Mouse (Mus musculus) urinary bladder, postnatal 25 days (tissue): Measurements from ENCODE around the gene Plcl2.
"Not testable (repeated sequence)": the region's sequence is repeated elsewhere in the genome, so short reads cannot be mapped to it uniquely, and the experiment has no call there.

ENCODE experiments used
- DNase-seq: peaks from one replicate; pipeline ENCODE4 v3.0.0; 2022; ENCODE audit warnings: low spot score

Plcl2 gene

DNA sequence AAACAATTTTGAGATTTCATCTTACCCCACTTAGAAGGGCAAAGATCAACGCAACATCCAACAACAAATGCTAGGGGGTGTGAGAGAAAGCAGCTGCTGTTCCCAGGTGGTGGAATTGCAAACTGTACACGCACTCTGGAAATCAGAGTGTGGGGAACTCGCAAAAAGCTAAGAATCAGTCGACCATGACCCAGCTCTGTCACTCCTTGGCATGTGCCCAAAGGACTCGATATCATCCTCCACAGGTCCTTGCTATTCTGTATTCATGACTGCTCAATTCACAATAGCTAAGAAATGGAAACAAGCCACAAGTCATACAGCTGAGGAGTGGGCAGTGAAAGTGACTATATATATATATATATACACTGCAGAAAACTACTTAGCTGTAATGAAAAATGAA, 162.2 kb downstream of the Plcl2 start:
- DNase-seq = no peak

DNA sequence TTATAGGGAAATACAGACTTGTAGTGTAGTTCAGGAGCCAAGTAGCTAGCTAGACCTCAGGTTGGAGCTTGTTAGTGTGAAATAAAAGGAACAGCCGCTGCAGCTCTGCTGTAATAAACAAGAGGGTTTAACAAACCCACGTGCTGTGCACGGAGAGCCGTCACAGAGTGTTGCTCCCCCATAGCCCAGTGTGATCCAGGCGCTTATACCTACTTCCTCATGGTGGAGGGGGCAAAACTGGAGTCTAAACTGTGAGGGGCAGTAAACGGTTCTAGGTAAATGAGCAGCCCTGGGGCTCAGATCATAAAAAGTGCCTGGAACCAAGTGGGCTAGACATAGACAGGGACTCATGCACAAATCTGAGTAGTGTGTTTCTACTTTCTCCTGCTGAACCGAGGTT, 165.4 kb downstream of the Plcl2 start:
- no peak for DNase-seq

DNA sequence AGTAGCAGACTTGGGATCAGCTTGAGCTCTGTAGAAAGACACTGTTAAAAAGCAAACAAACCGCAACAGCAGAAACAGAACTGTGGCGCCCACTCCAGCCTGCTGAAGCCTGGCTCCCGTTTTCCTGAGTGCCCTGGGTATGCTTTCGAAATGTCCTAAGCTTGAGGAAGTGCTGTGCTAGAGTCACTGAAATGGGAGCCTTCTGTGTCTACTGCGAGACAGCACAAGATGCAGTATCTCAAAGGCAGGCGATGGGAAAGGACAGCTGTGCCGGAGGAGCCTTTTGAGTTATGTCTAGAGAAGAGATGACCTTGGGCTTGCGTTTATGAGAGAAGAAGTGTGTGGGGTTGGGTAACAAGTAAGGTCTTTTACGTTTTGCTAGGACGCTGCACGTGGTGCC, 166.0 kb downstream of the Plcl2 start:
- DNase-seq = no peak

DNA sequence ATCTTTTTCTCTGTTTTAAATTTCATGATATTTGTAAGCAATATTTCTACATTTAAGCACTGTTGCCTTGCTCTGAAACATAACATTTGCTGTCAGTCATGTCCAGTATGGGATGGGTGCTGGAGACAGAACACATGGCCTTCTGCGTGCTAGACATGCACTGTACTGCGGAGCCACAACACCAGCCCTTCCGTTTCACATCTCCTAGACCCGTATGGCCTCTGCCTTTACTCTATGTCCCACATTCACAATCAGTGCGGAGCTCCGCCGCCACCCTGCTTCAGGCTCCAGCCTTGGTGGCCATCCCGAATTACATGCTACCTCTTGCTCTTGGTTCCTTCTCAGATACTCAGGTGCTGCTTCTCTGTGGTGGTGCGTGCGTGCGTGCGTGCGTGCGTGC, 168.1 kb downstream of the Plcl2 start:
- DNase-seq = no peak

DNA sequence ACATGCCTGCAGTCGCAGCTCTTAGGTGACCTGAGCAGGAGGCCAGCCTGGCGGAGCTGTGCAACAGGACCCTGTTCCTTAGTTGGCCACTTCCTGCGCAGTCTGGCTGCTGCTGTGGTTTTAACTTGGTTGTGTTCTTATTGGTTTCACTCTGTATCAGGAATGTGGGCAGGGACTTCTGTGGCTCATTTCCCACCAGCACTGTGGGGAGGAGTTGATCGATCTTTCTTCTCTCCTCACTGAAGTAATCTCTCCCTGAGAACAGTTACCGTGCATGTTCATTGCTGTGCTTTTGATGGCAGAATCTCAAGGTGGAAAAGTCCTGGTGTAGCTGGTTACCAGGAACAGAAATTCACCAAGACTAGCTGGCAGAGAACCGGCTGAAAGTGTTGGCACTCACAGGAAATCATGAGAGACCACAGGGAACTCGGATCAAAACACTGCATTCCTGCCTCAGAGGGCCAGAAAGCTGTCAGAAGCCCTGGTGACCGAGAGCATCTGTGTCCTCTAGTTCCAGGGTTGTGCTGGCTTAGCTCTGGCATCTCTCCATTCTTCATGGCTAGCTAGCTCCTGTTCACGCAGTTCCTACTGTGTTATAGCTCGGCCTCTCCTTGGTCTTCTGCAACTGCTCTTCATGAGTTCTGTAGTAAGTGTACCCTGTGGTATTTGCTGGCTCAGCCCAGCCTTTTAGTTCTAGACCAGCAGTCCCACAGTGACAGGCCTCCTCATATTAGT, 168.9 kb downstream of the Plcl2 start:
- no peak for DNase-seq

DNA sequence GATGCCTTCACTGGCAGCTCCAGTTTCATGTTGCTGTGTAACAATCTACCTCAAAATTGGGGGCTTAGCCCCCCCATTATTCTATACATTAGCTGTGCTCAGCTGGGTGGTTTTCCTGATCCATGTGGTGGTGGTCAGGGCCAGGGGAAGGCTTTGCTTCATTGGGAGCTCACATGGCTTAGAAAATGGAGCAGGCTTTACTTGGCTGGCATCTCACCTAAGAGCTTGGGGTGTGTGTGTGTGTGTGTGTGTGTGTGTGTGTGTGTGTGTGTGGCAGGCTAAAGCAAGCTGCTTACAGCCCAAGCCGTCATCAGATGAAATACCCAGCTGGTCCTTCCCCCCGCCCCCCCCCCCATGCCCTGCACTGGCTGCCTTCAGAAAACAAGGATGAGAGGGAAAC, 169.5 kb downstream of the Plcl2 start:
- DNase-seq = no peak

DNA sequence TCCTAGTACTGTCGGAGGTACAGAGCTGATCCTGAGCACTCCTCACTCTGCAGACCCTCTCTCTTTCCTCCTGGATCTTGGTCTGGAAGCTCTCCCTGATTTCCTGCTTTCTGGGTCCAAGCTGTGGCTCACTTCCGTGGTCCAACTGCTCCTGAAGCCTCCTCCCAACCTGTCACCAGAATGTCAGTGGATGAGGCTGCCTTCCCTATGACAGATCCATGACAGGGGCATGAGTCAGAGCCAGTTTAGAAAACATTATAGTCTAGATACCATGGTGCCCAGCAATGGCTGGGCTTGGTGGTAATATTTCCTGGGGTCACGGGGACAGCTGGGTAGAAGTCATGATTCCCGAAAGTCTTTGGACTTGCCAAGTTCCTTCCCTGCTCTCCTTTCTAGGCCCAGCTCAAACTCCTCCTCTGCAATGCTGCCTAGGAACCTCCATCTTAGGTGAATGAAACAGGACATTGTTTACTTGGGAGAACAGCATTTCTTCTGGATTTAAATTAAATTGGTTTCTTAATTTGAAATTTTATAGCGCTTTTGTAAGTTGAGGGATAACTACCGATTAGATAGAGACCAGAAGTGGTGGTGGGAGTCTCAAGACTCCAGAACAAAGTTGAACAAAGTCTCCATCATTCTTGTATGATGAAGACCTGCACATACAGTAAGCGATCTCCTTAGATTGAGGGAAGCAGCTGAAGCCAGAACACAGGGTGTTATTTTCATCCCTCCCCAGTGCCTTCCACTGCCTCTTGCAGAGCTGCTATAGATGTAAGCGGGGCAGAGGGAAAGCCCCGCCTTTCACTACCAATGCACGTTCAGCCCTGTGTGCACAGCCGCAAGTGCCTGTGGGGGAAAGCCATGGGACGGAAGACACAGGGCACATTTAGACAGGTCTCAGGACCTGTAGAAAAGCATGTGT, 170.7 kb downstream of the Plcl2 start:
- DNase-seq = no peak

DNA sequence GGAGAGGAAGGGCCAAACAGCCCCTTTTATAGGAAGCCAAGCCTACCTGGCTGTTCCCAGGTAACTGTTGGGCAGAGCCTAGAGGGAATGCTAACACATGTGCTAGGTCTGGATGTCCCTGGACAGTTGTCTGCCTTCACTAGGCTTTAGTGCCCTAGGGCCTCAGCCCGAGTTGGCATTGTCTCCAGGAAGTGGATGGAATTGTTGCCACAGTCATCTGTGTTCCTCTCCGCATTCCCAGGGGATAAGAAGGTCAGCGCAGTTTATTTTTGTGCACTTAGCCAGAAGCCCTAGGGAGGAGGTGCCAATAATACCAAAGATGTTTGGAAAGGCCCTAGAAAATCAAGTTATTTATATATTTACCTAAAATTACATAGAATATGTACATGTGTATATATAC, 173.5 kb downstream of the Plcl2 start:
- DNase-seq = no peak

DNA sequence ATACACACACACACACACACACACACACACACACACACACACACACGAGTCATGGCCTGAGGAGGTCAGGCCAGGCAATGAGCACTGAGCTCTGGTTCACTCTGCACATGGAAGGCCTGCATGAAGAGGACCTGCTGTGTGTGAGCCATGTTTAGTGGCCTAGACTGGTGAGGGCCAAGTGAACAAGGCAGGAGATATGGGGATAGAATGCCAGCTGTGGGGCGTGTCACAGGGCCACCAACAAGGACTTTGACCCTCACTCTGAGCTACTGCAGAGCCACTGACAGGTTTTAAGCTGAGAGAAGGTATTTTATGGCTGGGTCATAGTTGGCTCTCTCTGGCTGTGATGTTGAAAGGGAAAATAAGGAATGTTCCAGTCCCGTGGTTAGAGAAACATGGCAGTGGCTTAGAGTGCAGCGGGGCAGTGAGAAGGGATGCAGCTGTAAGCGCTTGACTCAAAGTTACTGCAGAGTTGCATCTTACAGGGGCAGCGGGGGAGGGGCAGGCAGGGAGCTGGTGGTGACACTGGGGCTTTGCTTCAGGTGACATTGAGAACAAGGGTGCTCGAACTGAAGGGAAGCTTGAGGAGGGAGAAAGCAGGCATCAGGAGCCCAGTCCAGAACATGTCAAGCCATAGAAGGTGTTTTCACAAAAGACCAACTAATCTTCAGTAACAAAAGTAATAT, 175.9 kb downstream of the Plcl2 start:
- no peak for DNase-seq

DNA sequence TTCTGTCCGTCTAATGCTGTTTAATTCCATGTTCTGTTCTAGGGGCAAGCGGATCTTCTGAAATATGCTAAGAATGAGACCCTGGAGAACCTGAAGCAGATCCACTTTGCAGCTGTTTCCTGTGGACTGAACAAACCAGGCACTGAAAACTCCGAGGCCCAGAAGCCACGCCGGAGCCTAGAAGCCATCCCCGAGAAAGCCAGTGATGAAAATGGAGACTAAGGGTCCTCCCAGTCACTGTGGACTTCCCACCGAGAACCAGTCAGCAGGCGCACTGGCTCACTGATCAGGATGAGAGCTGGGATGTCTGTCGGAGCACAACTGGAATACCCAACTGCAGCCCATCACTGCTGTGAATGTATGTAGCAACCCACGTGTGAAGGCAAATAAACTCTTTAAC, 178.5 kb downstream of the Plcl2 start:
- DNase-seq = no peak

DNA sequence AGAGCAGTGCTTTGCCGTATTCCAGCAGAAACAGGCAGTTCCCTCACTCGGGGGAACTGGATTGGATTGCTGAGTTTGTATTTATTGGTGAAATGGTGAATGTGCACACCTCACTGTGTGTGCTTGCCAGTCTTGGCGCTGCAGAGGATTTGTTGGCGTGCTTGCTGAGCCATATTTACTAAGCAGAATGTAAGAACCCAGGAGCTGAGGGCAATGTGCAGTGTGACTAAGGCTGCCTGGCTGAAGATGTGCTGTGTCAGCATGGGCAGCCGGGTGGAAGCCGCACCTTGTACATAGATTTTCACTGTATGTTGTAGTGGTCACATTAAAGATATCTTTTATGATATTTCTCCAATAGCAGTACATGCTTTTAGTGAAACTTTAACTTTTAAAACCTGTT, 178.9 kb downstream of the Plcl2 start:
- no peak for DNase-seq

DNA sequence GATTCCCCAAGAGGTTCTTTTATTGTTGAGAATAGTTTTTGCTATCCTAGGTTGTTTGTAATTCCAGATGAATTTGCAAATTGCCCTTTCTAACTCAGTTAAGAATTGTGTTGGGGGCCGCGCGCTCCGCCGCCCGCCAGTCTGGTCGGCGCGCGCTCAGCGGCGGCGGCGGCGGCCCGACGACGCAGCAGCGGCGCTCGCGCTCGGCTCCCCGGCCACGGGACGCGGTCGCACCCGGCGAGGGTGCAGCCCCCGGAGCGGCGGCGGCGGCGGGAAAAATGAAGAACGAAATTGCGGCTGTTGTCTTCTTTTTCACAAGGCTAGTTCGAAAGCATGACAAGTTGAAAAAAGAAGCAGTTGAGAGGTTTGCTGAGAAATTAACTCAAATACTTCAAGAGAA, 189.2 kb downstream of the Plcl2 start:
- not testable (repeated sequence) for DNase-seq

DNA sequence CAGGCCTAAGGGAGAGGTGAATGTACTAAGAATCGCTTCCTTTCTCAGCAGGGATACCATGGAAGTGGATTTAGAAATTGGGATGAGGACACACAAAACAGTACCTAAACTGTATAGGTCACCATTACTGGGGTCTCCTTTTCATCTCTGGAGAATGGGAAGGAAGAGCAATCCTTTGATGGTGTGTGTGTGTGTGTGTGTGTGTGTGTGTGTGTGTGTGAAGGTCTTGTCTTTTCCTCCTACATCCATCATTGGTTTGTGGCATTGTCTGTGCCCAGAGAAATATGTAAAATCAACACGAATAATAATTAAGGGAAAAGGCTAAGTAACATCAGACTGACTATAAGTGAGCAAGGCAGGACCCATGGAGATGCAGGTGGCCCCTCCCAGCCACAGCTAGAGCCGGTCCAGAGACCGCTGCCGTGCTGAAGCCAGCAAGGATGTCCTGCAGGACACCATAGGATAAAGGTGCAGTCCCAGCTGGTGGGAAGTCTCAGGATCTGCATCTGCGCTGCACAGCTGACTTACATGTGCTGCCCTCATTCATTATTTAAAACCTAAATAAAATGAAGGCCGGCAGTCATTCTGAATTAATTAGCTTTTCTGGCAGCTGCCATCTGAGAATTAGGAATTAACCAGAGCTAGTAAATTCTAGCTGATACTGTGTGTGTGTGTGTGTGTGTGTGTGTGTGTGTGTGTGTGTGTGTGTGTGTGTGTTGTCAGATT, 201.5 kb downstream of the Plcl2 start:
- DNase-seq = no peak

DNA sequence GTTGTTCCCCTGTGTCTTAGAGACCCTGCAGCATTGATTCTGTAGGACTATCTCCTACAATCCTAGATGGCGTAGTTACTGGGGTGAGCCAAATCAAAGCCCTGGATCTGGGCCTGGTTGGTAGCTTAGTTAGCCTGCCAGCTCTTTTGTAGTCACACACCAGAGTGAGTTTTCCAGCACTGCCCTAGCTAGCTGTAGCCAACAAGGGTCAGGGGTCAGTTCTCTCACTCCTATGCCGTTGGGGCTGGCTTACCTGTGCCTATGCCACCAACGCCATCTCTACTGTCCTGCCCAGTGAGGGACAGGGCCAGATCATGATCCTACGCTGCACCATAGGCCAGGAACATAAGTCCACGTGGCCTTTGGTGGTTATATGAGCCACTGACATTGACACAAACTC, 208.4 kb downstream of the Plcl2 start:
- no peak for DNase-seq

DNA sequence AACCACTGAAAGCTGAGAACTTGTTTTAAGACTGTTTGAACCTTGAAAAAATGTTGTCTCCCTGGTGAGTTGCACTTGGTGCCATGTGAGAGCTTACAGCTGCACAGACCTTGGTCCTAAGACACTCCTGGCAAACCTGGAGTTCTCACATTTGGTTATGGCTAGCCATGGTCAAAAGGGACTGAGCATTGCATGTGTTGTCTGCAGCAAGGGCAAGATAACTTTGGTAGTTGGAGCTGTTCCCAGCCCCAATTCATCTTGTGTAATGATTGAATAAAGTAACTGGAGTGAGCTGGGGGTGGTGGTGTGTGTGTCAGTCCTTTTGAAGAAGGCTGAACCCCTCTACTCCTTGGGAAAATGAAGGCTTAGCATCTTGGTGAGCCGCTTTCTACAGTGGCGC, 215.2 kb downstream of the Plcl2 start:
- DNase-seq = no peak

DNA sequence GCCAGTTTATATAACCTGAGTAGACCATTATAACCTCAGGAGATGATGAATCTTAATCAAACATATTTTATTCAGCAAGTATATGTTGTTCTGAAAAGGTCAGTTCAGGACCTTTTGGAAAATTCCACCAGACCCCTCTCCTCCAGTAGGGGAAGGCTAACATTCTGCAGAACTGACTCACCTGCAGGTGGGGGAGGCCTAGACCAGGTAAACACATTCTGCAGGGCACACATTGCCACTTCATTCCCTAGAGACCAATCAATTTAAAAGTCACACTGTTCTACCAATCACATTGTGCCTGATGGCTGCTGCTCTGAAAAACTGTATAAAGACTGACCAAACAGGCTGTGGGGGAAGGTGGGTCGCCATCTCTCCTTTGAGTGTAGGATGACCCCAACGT, 217.1 kb downstream of the Plcl2 start:
- DNase-seq = no peak

DNA sequence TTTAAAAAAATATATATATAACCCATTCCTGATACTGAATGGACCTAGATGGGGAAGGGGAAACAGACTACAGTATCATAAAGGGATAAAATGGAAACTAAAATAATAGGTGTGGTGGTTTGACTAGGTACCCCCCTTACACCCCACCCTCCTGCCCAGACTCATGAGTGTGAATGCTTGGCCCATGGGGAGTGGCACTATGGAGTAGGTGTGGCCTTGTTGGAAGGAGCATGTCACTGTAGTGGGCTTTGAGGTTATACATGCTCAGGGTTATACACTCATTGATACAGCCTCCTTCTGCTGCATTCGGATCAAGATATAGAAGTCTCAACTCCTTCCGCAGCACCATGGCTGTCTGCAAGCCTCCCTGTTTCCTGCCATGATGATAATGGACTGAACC, 219.8 kb downstream of the Plcl2 start:
- DNase-seq = no peak

DNA sequence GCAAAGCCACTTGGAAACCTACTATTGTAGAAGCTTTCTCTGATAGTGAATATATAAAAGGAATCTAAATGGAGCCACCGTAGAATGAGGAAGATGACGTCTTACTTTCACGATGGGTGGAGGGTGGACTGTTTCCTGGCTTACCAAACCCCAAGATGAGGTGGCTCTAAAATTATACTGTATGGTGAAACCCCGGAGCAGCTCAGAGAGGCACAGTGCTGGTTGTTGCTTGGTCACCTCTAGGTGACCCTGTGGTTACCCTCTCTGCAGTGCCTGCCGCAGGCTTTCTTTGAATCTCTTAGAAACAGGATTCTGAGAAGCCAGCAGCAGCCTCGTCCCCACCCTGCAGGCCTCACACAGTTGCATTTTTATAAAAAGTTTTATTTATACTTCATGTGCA, 220.4 kb downstream of the Plcl2 start:
- no peak for DNase-seq

DNA sequence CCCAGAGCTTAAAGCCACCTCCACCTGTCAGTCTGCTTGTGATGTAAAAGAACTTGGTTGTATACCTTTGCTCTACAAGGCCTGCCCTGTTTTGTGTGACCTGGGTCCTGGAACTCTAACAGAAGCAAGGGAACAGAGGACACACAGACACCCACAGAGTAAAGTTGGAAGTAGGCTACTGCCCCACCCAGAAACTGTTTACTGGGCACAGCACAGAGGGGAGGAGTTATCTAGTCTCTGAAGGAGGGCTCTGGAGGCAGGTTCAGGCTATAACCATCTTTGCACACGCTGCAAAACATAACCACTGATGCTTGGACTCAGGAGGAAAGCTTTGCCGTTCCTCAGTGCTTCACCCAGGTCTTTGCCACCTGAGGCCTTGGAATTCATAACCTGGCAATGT, 221.7 kb downstream of the Plcl2 start:
- DNase-seq = no peak

DNA sequence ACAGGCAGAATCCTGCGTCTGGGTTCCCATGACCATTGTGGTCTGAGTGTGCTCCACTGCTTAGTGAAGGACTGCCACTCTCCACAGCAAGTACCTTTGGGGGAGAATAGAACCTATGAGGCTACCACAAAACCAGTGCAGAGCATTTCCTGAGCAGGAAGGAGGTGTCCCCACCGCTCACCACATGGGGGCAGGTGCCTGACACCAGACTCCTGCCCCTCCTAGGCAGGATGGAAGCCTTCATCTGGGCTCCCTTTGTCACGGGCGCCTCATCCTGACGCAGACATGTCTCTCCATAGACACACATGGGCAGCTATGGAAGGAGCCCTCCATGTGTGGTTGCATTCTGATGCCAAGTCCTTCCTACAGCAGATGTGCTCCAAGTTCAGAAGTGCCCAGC, 222.7 kb downstream of the Plcl2 start:
- no peak for DNase-seq

DNA sequence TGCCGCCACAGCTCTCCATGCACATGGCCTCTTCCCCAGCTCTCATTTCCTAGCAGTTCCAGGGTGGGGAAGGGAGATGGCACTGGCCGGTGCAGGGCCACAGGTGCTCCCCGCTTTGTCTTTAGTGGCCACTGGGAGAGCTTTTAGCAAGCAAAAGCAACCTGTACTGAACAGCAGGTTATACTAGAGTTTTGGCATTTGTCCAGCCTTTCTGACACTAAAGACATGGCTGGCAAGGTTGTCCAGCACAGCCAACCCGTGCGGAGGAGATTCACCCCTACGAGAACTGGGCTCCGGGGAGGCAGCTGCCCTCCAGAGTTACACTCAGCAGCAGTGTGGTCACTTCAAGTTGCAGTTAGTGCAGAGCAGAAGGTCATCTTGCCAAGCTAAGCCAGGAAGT, 224.2 kb downstream of the Plcl2 start:
- no peak for DNase-seq

DNA sequence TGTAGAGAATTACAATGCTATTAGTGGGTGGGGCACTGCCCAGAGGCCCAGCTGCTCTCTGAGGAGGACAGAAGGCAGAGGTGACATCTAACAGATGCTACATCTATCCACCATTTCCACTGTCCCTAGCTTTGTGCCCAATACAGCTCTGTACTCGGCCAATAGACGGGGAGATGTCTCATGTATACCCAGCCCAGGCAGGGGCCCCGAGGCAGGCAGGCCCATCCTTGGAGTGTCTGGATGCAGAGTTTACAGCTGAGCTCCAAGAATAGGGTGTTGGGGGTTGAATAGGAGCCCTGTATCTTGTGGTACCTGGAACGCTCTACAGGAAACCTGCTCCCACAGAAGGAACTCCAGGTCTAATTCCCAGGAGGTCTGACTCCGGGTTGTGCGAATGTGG, 225.6 kb downstream of the Plcl2 start:
- no peak for DNase-seq
